Mouse (Mus musculus) CH12.LX (cell line): ENCODE results near the gene Padi6. TPM values are rescaled to one million over a fixed set of nuclear protein-coding genes. Genes with fewer than 3 reads are reported as not detected.

Experiments used
- DNase-seq: peaks from one replicate; pipeline ENCODE4 v3.0.0-alpha.2; 2013; ENCODE audit errors: extremely low read depth
- H3K27ac ChIP-seq: 2 replicates; pipeline ENCODE4 v1.5.1; 2012; ENCODE audit warnings: low read depth, mild to moderate bottlenecking, control low read depth, moderate library complexity; ENCODE audit not compliant: insufficient read depth
- H3K27me3 ChIP-seq: replicated peaks from 2 replicates; pipeline ENCODE3; 2012; ENCODE audit warnings: inconsistent platforms
- H3K36me3 ChIP-seq, 2 experiments: replicated peaks in 1 of 2; 2 replicates each; pipeline versions ENCODE3 to v1.6.1; 2012; ENCODE audit warnings: inconsistent platforms in 1 of 2, low read length in 1 of 2, mild to moderate bottlenecking in 1 of 2, mixed read lengths in 1 of 2, moderate library complexity in 1 of 2; ENCODE audit not compliant: control insufficient read depth in 1 of 2, insufficient read depth in 1 of 2
- H3K4me1 ChIP-seq, 2 experiments: 2 replicates each; pipeline ENCODE4 v1.6.1; 2012; ENCODE audit warnings: inconsistent platforms in 1 of 2, moderate library complexity in 1 of 2; ENCODE audit not compliant: insufficient read depth in 2 of 2, control insufficient read depth in 1 of 2
- H3K4me2 ChIP-seq: 2 replicates; pipeline ENCODE4 v1.6.1; 2012; ENCODE audit warnings: low read depth, mild to moderate bottlenecking, control low read depth; ENCODE audit not compliant: poor library complexity, insufficient read depth, severe bottlenecking
- H3K4me3 ChIP-seq, 3 experiments: fragments of 150-350 bp in 1 of 3; sonication (generic) in 1 of 3; replicated peaks in 1 of 3; 2 replicates each; pipeline versions ENCODE3 to v1.5.1; 2011 to 2012; ENCODE audit warnings: low read depth in 2 of 3, low read length in 2 of 3, mild to moderate bottlenecking in 2 of 3, moderate library complexity in 2 of 3, control low read depth in 1 of 3, improper control_type of control experiment in 1 of 3, inconsistent platforms in 1 of 3, mixed read lengths in 1 of 3; ENCODE audit not compliant: poor library complexity in 1 of 3
- H3K79me2 ChIP-seq: replicated peaks from 2 replicates; pipeline ENCODE4 v1.6.1; 2012; ENCODE audit warnings: mild to moderate bottlenecking, moderate library complexity; ENCODE audit not compliant: control insufficient read depth, poor library complexity, insufficient read depth, severe bottlenecking; ENCODE audit errors: extremely low read depth
- H3K9ac ChIP-seq: 2 replicates; pipeline ENCODE4 v1.6.1; 2012; ENCODE audit warnings: low read depth, mild to moderate bottlenecking, control low read depth, moderate library complexity; ENCODE audit not compliant: insufficient read depth
- H3K9me3 ChIP-seq: replicated peaks from 2 replicates; pipeline ENCODE3; 2012; ENCODE audit warnings: low read length, inconsistent platforms, mixed read lengths
- CHD1 ChIP-seq: IDR thresholded peaks from 2 replicates; pipeline ENCODE4 v1.6.1; 2012; ENCODE audit warnings: low read depth, low read length, improper control_type of control experiment, inconsistent platforms
- CHD2 ChIP-seq: IDR thresholded peaks from 2 replicates; pipeline ENCODE4 v1.6.1; 2011; ENCODE audit warnings: low read length, improper control_type of control experiment
- CTCF ChIP-seq, 2 experiments: IDR thresholded peaks in 1 of 2; conservative IDR thresholded peaks in 1 of 2; 2 replicates each; pipeline ENCODE4 v1.5.1; 2011 to 2012; ENCODE audit warnings: low read depth in 2 of 2, low read length in 2 of 2, improper control_type of control experiment in 1 of 2, inconsistent platforms in 1 of 2, mild to moderate bottlenecking in 1 of 2, moderate library complexity in 1 of 2
- E2F4 ChIP-seq: IDR thresholded peaks from 2 replicates; pipeline ENCODE4 v1.6.1; 2011; ENCODE audit warnings: low read depth, low read length, improper control_type of control experiment; ENCODE audit not compliant: insufficient replicate concordance
- ELF1 ChIP-seq: IDR thresholded peaks from 2 replicates; pipeline ENCODE4 v1.6.1; 2014; ENCODE audit warnings: low read depth, mild to moderate bottlenecking, inconsistent platforms, low read length, improper control_type of control experiment
- EP300 ChIP-seq: IDR thresholded peaks from 2 replicates; pipeline ENCODE4 v1.6.1; 2011; ENCODE audit warnings: low read length, improper control_type of control experiment
- HCFC1 ChIP-seq: IDR thresholded peaks from 2 replicates; pipeline ENCODE4 v1.6.1; 2012; ENCODE audit warnings: low read depth, mild to moderate bottlenecking, inconsistent platforms, low read length, improper control_type of control experiment
- IRF4 ChIP-seq: IDR thresholded peaks from 2 replicates; pipeline ENCODE4 v1.6.1; 2014; ENCODE audit warnings: low read depth, mild to moderate bottlenecking, inconsistent platforms, low read length, improper control_type of control experiment
- JUND ChIP-seq: conservative IDR thresholded peaks from 2 replicates; pipeline ENCODE4 v1.6.1; 2011; ENCODE audit warnings: low read depth, low read length, improper control_type of control experiment
- MAX ChIP-seq: IDR thresholded peaks from 2 replicates; pipeline ENCODE4 v1.6.1; 2011; ENCODE audit warnings: low read length, improper control_type of control experiment
- MAZ ChIP-seq: IDR thresholded peaks from 2 replicates; pipeline ENCODE4 v1.6.1; 2012; ENCODE audit warnings: low read depth, mild to moderate bottlenecking, inconsistent platforms, low read length, improper control_type of control experiment, moderate library complexity
- MXI1 ChIP-seq: IDR thresholded peaks from 2 replicates; pipeline ENCODE4 v1.6.1; 2011; ENCODE audit warnings: mild to moderate bottlenecking, low read depth, low read length, improper control_type of control experiment
- NRF1 ChIP-seq: IDR thresholded peaks from 2 replicates; pipeline ENCODE4 v1.6.1; 2014; ENCODE audit warnings: low read depth, mild to moderate bottlenecking, inconsistent platforms, low read length, improper control_type of control experiment, moderate library complexity
- PAX5 ChIP-seq: IDR thresholded peaks from 2 replicates; pipeline ENCODE4 v1.6.1; 2012; ENCODE audit warnings: low read length, inconsistent platforms, mixed read lengths
- POLR2A ChIP-seq: IDR thresholded peaks from 2 replicates; pipeline ENCODE4 v1.6.1; 2011; ENCODE audit warnings: low read depth, mild to moderate bottlenecking, improper control_type of control experiment, low read length
- POLR2AphosphoS2 ChIP-seq: IDR thresholded peaks from 2 replicates; pipeline ENCODE4 v1.6.1; 2011; ENCODE audit warnings: low read depth, low read length, improper control_type of control experiment
- RAD21 ChIP-seq: IDR thresholded peaks from 2 replicates; pipeline ENCODE4 v1.6.1; 2011; ENCODE audit warnings: low read depth, mild to moderate bottlenecking, low read length, improper control_type of control experiment, moderate library complexity
- SIN3A ChIP-seq: IDR thresholded peaks from 2 replicates; pipeline ENCODE4 v1.6.1; 2012; ENCODE audit warnings: low read length, improper control_type of control experiment, inconsistent platforms
- SMC3 ChIP-seq: IDR thresholded peaks from 2 replicates; pipeline ENCODE4 v1.6.1; 2011; ENCODE audit warnings: low read depth, low read length, improper control_type of control experiment
- TBP ChIP-seq: conservative IDR thresholded peaks from 2 replicates; pipeline ENCODE4 v1.6.1; 2011; ENCODE audit warnings: low read depth, low read length, improper control_type of control experiment
- UBTF ChIP-seq: IDR thresholded peaks from 2 replicates; pipeline ENCODE4 v1.6.1; 2012; ENCODE audit warnings: low read depth, mild to moderate bottlenecking, inconsistent platforms, low read length, improper control_type of control experiment, moderate library complexity
- USF1 ChIP-seq: IDR thresholded peaks from 2 replicates; pipeline ENCODE4 v1.6.1; 2014; ENCODE audit warnings: low read depth, mild to moderate bottlenecking, inconsistent platforms, low read length, improper control_type of control experiment
- USF2 ChIP-seq: conservative IDR thresholded peaks from 2 replicates; pipeline ENCODE4 v1.6.1; 2011; ENCODE audit warnings: low read depth, low read length, improper control_type of control experiment
- ZNF384 ChIP-seq: IDR thresholded peaks from 2 replicates; pipeline ENCODE4 v1.6.1; 2012; ENCODE audit warnings: low read depth, low read length, improper control_type of control experiment, inconsistent platforms
- dilution Hi-C: fragments of 300-500 bp; cut with MboI; formaldehyde crosslinking; loops from 2 replicates; pipeline ENCODE4 v1.14.3; 2020; ENCODE audit warnings: low sequenced_read_pairs; ENCODE audit not compliant: extremely low pct_unique_long_range_greater_than_20kb, extremely low pct_ligation_motif_present
- in situ Hi-C: fragments of 300-500 bp; cut with MboI; formaldehyde crosslinking; loops from 3 replicates; pipeline ENCODE4 v1.14.3; 2019; ENCODE audit warnings: low sequenced_read_pairs, low pct_ligation_motif_present, low pct_unique_long_range_greater_than_20kb, mixed read lengths
- polyA plus RNA-seq: library from polyadenylated mRNA; unstranded; fragments of >175 nt; gene quantifications from 2 replicates; pipeline ENCODE4 v1.2.1, GENCODE M21; 2012; ENCODE audit warnings: low read depth; ENCODE audit not compliant: insufficient read length
- total RNA-seq, 2 experiments: library from RNA; depleted of rRNA; stranded (reverse); fragments of 300-350 nt in 1 of 2; fragments of >200 nt in 1 of 2; gene quantifications; 2 replicates each; pipeline ENCODE4 v1.2.3; 2012 to 2014

The Padi6 gene
- total and polyA plus RNA-seq, 3 experiments: not detected

DNA sequence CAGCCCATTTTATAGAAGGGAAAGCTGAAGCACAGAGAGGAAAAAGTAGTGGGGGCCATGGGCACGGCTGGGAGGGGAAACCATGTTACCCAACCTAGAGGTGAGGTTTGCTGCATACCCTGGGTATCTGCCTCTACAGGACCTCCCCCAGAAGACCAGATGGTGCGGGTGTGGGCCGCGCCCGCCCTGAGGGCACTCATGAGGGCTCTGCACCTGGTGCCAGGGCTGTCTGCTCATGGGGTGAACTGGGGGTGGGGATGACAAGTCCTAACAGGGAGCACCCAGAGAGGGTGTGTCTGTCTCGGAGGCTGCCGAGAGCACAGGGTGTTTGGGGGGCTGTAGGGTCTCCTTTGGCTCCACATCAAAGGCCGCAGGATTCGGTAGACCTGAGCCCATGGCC is 32.5 kb upstream of the Padi6 start:
- dilution Hi-C loops (no loop called here), in situ Hi-C loops (no loop called here)
- Histone ChIP-seq H3K27me3 (peaks cover 76% of the 10 kb centered on the region), H3K36me3 (no peaks in the 10 kb centered on the region), H3K4me3 (no peak overlapping the region), H3K9ac (no peak overlapping the region), H3K4me1 (peaks cover 0 to 7% of the 10 kb centered on the region in 2 experiments; a peak in 2 of 4 replicates), H3K9me3 (no peaks in the 10 kb centered on the region), H3K27ac (no peak overlapping the region), H3K4me2 (no peak overlapping the region), H3K79me2 (no peaks in the 10 kb centered on the region)
- DNase-seq: no peak
- TF ChIP-seq MAZ (no peak), USF1 (no peak), CTCF (conservative IDR thresholded peaks at IDR 0.05 in 1 of 2, IDR thresholded peaks at IDR 0.05 in 1 of 2; ENCODE audit: low read depth in 2 of 2, low read length in 2 of 2) (no peak), SIN3A (no peak), EP300 (no peak), NRF1 (no peak), TBP (no peak), ZNF384 (no peak), SMC3 (no peak), IRF4 (no peak), CHD1 (no peak), E2F4 (no peak), POLR2A (no peak), MXI1 (no peak), UBTF (no peak), USF2 (no peak), PAX5 (no peak), RAD21 (no peak), JUND (no peak), MAX (no peak)
- TF ChIP-seq, all 38 proteins: peak for 0

- H3K4me2 ChIP-seq: no peak within 1 kb of the TSS
- H3K79me2 ChIP-seq: no peaks in the 10 kb centered on the region
- no peaks in the 10 kb centered on the region for H3K9me3 ChIP-seq
- H3K27me3 ChIP-seq: peaks cover 79% of the 10 kb centered on the region
- dilution Hi-C loops (no loop called here), in situ Hi-C loops (no loop called here)
- H3K36me3 ChIP-seq: no peaks in the 10 kb centered on the region
- no peak for TF ChIP-seq ELF1
- TF ChIP-seq UBTF: no peak
- TF ChIP-seq HCFC1: no peak
- TF ChIP-seq POLR2AphosphoS2: no peak
- no peak for TF ChIP-seq POLR2A
- no peak for TF ChIP-seq CHD2
- no peak within 1 kb of the TSS for H3K4me3 ChIP-seq
- DNase-seq: no peak
- H3K4me1 ChIP-seq: peaks cover 0 to 7% of the 10 kb centered on the region in 2 experiments; a peak in 2 of 4 replicates
- H3K27ac ChIP-seq: no peak within 1 kb of the TSS
- H3K9ac ChIP-seq: no peak within 1 kb of the TSS
Observed at GRCm38 (mm10) chr4:140774025-140774800, 31.8 kb upstream of the Padi6 start, which contains the start of gene Padi4. TSS of gene Padi4 (minus strand) at chr4:140774236.
